Mouse (Mus musculus): Measurements from ENCODE around the gene Armt1.
"Not testable (repeated sequence)": the region's sequence is repeated elsewhere in the genome, so short reads cannot be mapped to it uniquely, and the experiment has no call there.

Gene Armt1

DNA sequence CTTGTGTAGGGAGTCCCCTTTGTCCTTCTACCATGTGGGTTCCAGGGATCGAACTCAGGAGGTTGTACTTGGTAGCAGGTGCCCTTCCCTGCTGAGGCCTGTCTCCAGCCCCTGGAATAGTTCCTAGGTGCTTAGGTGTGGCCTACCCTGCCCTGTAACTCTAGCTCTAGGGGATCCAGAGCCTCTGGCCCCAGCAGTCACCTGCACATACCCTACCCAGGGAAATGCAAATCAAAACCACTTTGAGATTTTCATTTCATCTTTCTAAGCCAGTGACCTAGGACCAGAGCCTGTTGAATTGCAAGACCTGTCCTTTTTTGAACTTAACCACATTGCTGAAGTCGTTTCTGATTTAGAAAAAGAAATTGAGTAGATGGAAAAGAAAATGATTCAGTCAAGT lies 1.6 kb downstream of the Armt1 start:
- DNase-seq (ENCODE audit: low read depth) = not testable (repeated sequence)

DNA sequence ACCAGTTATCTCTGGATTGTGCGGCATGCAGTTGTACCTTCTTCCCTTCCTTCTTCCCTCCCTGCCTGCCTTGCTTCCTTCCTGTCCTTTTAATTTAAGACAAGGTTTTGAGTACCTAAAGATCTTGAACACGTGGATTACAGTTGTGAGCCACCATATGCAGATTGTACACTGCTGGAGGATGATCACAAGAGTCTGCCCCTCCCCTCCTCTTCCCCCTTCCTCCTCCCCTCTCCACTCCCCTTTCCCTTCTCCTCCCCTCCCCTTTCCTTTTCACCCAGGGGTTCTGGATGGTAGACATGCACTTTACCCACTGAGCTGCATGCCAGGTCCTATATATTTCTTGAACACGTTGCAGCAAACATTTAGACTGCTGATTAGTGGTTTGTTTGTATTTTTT lies 3.1 kb downstream of the Armt1 start:
- DNase-seq (ENCODE audit: low read depth) = no peak

DNA sequence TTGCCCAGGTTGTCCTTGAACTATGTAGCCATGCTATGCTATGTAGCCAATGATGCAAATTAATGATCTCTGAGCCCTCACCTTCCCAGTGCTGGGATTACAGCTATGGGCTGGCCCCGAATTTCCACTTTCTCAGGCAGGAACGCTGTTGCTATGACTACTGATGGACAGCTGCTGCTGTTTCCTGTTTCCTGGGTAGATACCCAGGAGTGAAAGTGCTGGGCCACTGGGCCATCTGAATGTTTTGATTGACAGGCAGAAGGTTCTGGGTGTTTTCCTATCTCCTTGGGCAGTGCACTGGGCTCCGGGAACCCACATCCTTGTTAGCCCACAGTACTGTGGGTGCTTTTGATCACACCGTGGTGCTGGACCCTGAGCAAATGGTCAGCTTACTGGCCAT lies 24.1 kb downstream of the Armt1 start:
- DNase-seq (ENCODE audit: low read depth) = no peak

GRCm38 (mm10) chr10:4460201-4460600 lies 27.9 kb downstream of the Armt1 start:
- peak; percentile 29 for DNase-seq (ENCODE audit: low read depth)

- DNase-seq (ENCODE audit: low read depth) = no peak
These were observed 33.5 kb downstream of the Armt1 start for GRCm38 (mm10) chr10:4465799-4466198.

- DNase-seq (ENCODE audit: low read depth) = no peak
These were observed 37.1 kb downstream of the Armt1 start for GRCm38 (mm10) chr10:4469406-4469805.

DNA sequence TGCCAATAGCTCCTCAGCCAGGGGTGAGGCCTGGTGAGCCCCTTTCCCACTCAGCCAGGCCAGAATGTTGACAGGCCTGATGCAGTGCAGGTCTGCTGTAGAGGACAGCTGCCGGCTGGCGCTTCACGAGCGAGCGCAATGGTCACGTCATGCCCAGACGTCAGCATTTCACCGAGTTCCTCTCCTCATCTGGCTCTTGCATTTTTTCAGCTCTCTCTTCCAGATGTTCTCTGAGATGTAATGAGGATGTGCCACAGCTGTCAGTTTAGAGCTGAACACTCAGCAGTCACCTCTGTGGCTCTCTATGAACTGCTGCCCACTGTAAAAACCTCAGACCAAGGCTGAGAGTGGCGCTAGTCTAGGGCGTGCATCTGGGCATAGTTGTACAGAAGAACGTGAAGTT lies 41.3 kb downstream of the Armt1 start:
- DNase-seq (ENCODE audit: low read depth) = no peak

DNA sequence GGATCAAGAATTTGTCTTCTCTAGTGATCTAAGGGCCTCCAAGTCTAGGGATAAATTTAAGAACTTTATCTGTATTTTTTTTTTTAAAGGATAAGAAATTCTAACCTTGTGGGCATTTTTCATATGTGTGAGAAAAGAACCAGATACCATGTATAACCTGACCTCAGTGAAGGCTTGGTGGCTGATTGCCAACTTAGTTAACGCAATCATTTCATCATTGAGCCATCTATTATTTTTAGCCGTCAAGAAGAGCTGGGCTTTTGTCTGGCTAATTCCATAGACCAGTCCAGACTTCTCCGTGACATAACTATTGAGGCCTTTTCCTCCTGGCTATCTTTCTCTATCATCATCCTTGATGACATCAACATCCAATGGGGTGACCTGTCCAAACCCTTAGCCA lies 43.2 kb downstream of the Armt1 start:
- no peak for DNase-seq (ENCODE audit: low read depth)

- DNase-seq (ENCODE audit: low read depth) = no peak
These were observed 44.3 kb downstream of the Armt1 start for GRCm38 (mm10) chr10:4476604-4477003.

DNA sequence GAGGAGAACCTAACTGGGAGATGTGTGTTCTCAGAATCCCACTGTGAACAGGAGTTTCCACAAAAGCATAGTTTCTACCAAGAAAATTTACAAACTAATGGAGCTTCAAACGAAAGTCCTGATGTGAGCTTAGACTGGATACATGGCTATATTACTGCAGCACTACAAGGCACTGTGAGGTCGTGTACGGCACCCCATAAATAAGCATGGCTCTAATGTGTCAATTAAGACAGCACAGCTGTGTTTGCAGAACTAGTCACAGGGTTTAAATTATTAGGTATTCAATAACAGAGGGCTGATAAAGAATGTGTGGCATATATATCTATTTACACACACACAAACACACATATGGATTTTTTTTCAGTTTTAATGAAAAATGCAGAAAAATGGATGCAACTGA lies 48.7 kb downstream of the Armt1 start:
- DNase-seq (ENCODE audit: low read depth) = no peak

GRCm38 (mm10) chr10:4481695-4482094 lies 49.4 kb downstream of the Armt1 start:
- no peak for DNase-seq (ENCODE audit: low read depth)

DNA sequence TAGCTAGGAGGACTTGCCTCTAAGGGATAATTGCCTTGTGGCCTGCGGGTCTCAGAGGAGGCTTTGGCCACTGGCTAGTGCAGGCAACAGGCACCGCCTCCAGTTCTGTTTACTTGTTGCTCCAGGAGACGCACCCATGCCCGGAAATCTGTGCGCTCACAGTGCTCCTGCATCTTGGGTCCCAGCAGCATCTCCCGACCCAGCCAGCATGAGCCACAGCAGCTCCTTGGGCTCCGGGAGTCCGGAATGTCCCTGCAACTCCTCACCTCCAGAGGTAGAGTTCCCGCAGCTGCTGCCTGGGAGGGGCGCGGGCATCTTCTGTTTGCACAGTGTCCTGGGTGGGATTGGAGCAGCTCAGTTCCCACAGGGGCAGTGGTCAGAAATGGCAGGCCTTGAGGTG lies 50.1 kb downstream of the Armt1 start, which contains the start of gene Ccdc170:
Ccdc170 (plus strand) TSS at position 148 of the 400 bp plus-strand sequence.
- DNase-seq (ENCODE audit: low read depth) = no peak

- no peak for DNase-seq (ENCODE audit: low read depth)
These were observed 51.6 kb downstream of the Armt1 start for GRCm38 (mm10) chr10:4483848-4484247.

DNA sequence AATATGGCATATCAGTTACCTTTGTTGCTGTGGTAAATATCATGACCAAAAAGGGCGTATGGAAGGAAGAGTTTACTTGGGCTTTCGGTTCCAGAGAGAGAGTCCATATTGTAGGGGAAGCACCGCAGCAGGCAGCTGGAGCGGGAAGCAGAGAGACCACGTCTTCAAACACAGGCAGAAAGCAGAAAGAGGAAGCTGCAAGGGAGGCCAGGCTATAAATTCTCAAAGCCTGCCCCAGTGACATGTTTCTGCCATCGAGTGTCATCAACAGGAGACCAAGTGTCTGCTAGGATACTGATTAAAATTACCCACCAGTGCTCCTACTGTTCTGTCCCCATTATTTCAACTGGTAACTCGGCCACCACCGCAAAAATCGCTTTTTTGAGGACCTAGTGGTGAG lies 52.7 kb downstream of the Armt1 start:
- no peak for DNase-seq (ENCODE audit: low read depth)

- DNase-seq (ENCODE audit: low read depth) = peak; percentile 43
These were observed 57.6 kb downstream of the Armt1 start for GRCm38 (mm10) chr10:4489865-4490264.

GRCm38 (mm10) chr10:4491281-4491680 lies 59.0 kb downstream of the Armt1 start:
- DNase-seq (ENCODE audit: low read depth) = no peak

- DNase-seq (ENCODE audit: low read depth) = no peak
These were observed 59.8 kb downstream of the Armt1 start for GRCm38 (mm10) chr10:4492045-4492444.

DNA sequence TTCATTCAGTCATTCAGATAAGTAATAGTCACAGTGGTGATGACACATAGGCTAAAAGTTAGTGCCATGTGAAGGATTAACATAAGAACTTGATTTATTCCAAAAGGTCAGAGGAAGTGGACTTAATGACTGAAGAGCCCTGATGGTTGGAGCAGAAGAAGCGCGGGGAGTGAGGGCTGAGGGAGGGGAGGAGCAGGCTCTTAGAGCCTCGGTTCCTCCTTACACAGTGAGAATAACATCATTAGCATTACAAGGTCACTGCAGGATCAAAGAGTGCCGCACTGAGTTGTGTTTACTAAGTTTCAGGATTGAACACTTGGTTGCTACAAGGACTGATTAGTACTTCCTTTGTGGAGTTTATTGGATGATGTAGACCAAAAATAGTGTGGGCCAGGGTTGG lies 60.6 kb downstream of the Armt1 start:
- DNase-seq (ENCODE audit: low read depth) = no peak

DNA sequence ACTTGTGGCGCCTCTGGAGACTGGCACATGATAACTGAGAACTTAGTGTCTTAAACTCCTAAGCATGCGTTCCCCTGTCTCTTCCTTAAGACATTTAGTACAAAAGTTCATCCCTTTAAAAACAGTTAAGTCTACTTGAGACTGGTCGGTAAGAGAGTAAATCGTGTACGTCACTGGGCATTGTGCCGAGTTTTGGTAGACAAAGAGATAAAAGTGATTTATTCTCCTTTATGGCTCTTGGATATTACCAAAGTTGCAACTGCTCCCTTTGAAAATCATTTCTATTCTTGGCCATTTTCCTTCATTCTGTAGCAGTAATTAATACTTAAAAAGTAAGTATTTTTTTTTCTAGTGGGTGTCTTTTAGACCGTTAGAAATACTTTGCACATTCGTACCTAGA lies 71.0 kb downstream of the Armt1 start:
- no peak for DNase-seq (ENCODE audit: low read depth)

All from induced T-regulatory cell, adult 2 months (primary cell).